Comparison of ENCODE assay signal across 19 mouse cellular contexts in genomic region chr6:17949103-17949502, GRCm38 (mm10).
DNase-seq lines count a peak whose midpoint lies in the region; TF ChIP-seq lines count a peak whose summit lies in the region.
"Had no signal": no experiment of that assay in that cellular context is flagged by ENCODE, and none has a peak within 500 bp of the region (broad histone marks: within the 10 kb centered on the region; RNA-seq: fewer than 3 reads in every experiment).

No protein-coding gene starts in this region.

- no peak for TF ChIP-seq EP300 in CH12.LX (IDR thresholded peaks at IDR 0.05; ENCODE audit: low read length)

- in situ Hi-C loops in CH12.LX (cut with MboI; ENCODE audit: low pct_ligation_motif_present, low pct_unique_long_range_greater_than_20kb, low sequenced_read_pairs), result no loop called here

- no peaks in the 10 kb centered on the region for H3K27me3 ChIP-seq in kidney, adult 2 months (replicated peaks; ENCODE audit: control insufficient read depth, insufficient read depth, low read length)
- no peaks in the 10 kb centered on the region for H3K27me3 ChIP-seq in CH12.LX (replicated peaks)
- H3K27me3 ChIP-seq in splenic B cell, adult 2 months (ENCODE audit: control insufficient read depth, insufficient read depth, low read length, poor library complexity, severe bottlenecking), result no peaks in the 10 kb centered on the region
- H3K27me3 ChIP-seq: Patski had no signal

- H3K27ac ChIP-seq in kidney, adult 2 months (ENCODE audit: insufficient read depth, low read depth, low read length), result no peak overlapping the region
- H3K27ac ChIP-seq in CH12.LX (ENCODE audit: insufficient read depth, low read depth), result no peak overlapping the region

- no peak for TF ChIP-seq CTCF in kidney, adult 2 months (conservative IDR thresholded peaks at IDR 0.05; ENCODE audit: insufficient read depth, insufficient read length, low read depth, low read length)
- TF ChIP-seq CTCF in CH12.LX (conservative IDR thresholded peaks at IDR 0.05 in 1 of 2, IDR thresholded peaks at IDR 0.05 in 1 of 2; ENCODE audit: low read depth in 2 of 2, low read length in 2 of 2), result no peak

- no peaks in the 10 kb centered on the region for H3K9me3 ChIP-seq in CH12.LX (replicated peaks; ENCODE audit: low read length)
- H3K9me3 ChIP-seq: G1E had no signal

- H3K4me2 ChIP-seq in CH12.LX (ENCODE audit: insufficient read depth, low read depth, poor library complexity, severe bottlenecking), result no peak overlapping the region

- no peaks in the 10 kb centered on the region for H3K36me3 ChIP-seq in kidney, adult 2 months (ENCODE audit: control insufficient read depth, insufficient read depth, low read length)
- no peaks in the 10 kb centered on the region for H3K36me3 ChIP-seq in CH12.LX (replicated peaks in 1 of 2; ENCODE audit: control insufficient read depth in 1 of 2, insufficient read depth in 1 of 2, low read length in 1 of 2)
- H3K36me3 ChIP-seq in splenic B cell, adult 2 months (ENCODE audit: control insufficient read depth, insufficient read depth, low read length, poor library complexity, severe bottlenecking), result no peaks in the 10 kb centered on the region
- H3K36me3 ChIP-seq: G1E had no signal

- H3K9ac ChIP-seq in CH12.LX (ENCODE audit: insufficient read depth, low read depth), result no peak overlapping the region

- no peaks in the 10 kb centered on the region for H3K79me2 ChIP-seq in CH12.LX (replicated peaks; ENCODE audit: control insufficient read depth, extremely low read depth, insufficient read depth, poor library complexity, severe bottlenecking)

- TF ChIP-seq POLR2A in kidney, adult 2 months (IDR thresholded peaks at IDR 0.05; ENCODE audit: low read depth, low read length), result no peak
- TF ChIP-seq POLR2A in CH12.LX (IDR thresholded peaks at IDR 0.05; ENCODE audit: low read depth, low read length), result no peak

- no peak for TF ChIP-seq RAD21 in CH12.LX (IDR thresholded peaks at IDR 0.05; ENCODE audit: low read depth, low read length)

- H3K4me3 ChIP-seq in kidney, adult 2 months (ENCODE audit: insufficient read depth, low read depth, low read length), result no peak overlapping the region
- no peak overlapping the region for H3K4me3 ChIP-seq in CH12.LX (replicated peaks in 1 of 3; ENCODE audit: low read depth in 2 of 3, low read length in 2 of 3, poor library complexity in 1 of 3)

- DNase-seq in kidney, adult 2 months, result peak; percentile 8
- no peak for DNase-seq in kidney, postnatal 10 days
- no peak for DNase-seq in CH12.LX (ENCODE audit: extremely low read depth)
- peak; percentile 8 for DNase-seq in splenic B cell, adult 2 months (ENCODE audit: low read depth, low spot score)
- no peak for DNase-seq in frontal cortex, postnatal 14 days (ENCODE audit: low spot score in 2 of 2)
- no peak for DNase-seq in heart, adult 11 months
- DNase-seq: adrenal gland, adult 2 months; adrenal gland, adult 8-10 months; adrenal gland, postnatal 10 days; adrenal gland, postnatal 14 days; adrenal gland, postnatal 25 days; adrenal gland, postnatal 36 days; B cell, adult 2 months; cerebellum, adult 11 months; cerebellum, adult 11-12 months; cerebellum, adult 18-20 months; cerebellum, adult 2 months had no signal

- dilution Hi-C loops in CH12.LX (cut with MboI; ENCODE audit: extremely low pct_ligation_motif_present, extremely low pct_unique_long_range_greater_than_20kb, low sequenced_read_pairs), result no loop called here

- H3K4me1 ChIP-seq in kidney, adult 2 months (ENCODE audit: control insufficient read depth, insufficient read depth, low read length), result no peaks in the 10 kb centered on the region
- H3K4me1 ChIP-seq in CH12.LX (ENCODE audit: control insufficient read depth in 1 of 2, insufficient read depth in 2 of 2), result peaks cover 2 to 11% of the 10 kb centered on the region in 2 experiments; a peak in 2 of 4 replicates

- 68% methylated on average over 5 of the region's 5 CpGs for WGBS in kidney, adult 2 months

TF ChIP-seq in CH12.LX, 34 proteins besides CTCF, POLR2A, EP300 and RAD21:
- TF ChIP-seq GABPA (IDR thresholded peaks at IDR 0.05; ENCODE audit: insufficient replicate concordance, low read depth, low read length), result no peak
- no peak for TF ChIP-seq UBTF (IDR thresholded peaks at IDR 0.05; ENCODE audit: low read depth, low read length)
- no peak for TF ChIP-seq JUND (conservative IDR thresholded peaks at IDR 0.05; ENCODE audit: low read depth, low read length)
- TF ChIP-seq USF2 (conservative IDR thresholded peaks at IDR 0.05; ENCODE audit: low read depth, low read length), result peak; percentile 62; the same call in 1 of the 2 replicates
- peak; percentile 54 for TF ChIP-seq USF1 (IDR thresholded peaks at IDR 0.05; ENCODE audit: low read depth, low read length)
- no peak for TF ChIP-seq MAX (IDR thresholded peaks at IDR 0.05; ENCODE audit: low read length)
- TF ChIP-seq NRF1 (IDR thresholded peaks at IDR 0.05; ENCODE audit: low read depth, low read length), result no peak
- TF ChIP-seq ZNF384 (IDR thresholded peaks at IDR 0.05; ENCODE audit: low read depth, low read length), result no peak
- TF ChIP-seq BHLHE40 (IDR thresholded peaks at IDR 0.05; ENCODE audit: low read depth, low read length), result peak; percentile 63
- no peak for TF ChIP-seq NELFE (IDR thresholded peaks at IDR 0.05; ENCODE audit: low read depth, low read length)
- no peak for TF ChIP-seq TBP (conservative IDR thresholded peaks at IDR 0.05; ENCODE audit: low read depth, low read length)
- TF ChIP-seq ZKSCAN1 (IDR thresholded peaks at IDR 0.05; ENCODE audit: borderline replicate concordance, low read depth, low read length), result no peak

Comparison
In these comparisons a context has a peak if more than half of its experiments do, and no peak if none do; other contexts are left out.
1. DNase-seq: peak in kidney, adult 2 months (single experiment) and splenic B cell, adult 2 months (single experiment); none in kidney, postnatal 10 days (single experiment), CH12.LX (single experiment), frontal cortex, postnatal 14 days (0 of 2) and heart, adult 11 months (single experiment).